7 mouse cellular contexts compared by ENCODE assay signal in genomic region chr11:101176117-101176691, GRCm38 (mm10). TPM values are rescaled to one million over a fixed set of nuclear protein-coding genes. Genes with fewer than 3 reads are reported as not detected.
A peak's percentile ranks its signal among the peaks of the same experiment; 100 is the strongest.
DNase-seq lines count a peak whose midpoint lies in the region; ATAC-seq lines count a peak whose summit lies in the region.

No protein-coding gene starts in this region.

- no peak overlapping the region for H3K27ac ChIP-seq in heart, embryonic 13.5 days (replicated peaks)
- peak overlapping the region; percentile 73 for H3K27ac ChIP-seq in midbrain, embryonic 16.5 days (ENCODE audit: low read length)

- peak; percentile 81 for DNase-seq in cerebellum, adult 9-10 months
- DNase-seq in left cerebral cortex, postnatal 36 days (ENCODE audit: low spot score in 2 of 2) = peak; percentile 64 to 72
- no peak for DNase-seq in c-Kit-positive CD71-positive TER-119-positive erythroid progenitor cells, embryonic 14.5 days (ENCODE audit: low spot score)

- intact Hi-C loops in left cerebral cortex, postnatal 36 days (cut with DNase I) = loop anchor here (2.0 to 10.0 kb wide), 2 partner anchors 81 to 191 kb away; partner anchors contain the start of gene Psmc3ip

- H3K4me3 ChIP-seq in megakaryocyte, embryonic 14.5 days (replicated peaks) = peak overlapping the region; percentile 81
- H3K4me3 ChIP-seq in heart, embryonic 13.5 days = peak overlapping the region; percentile 44
- H3K4me3 ChIP-seq in midbrain, embryonic 16.5 days (ENCODE audit: low read depth, low read length) = peak overlapping the region; percentile 51

- no peaks in the 10 kb centered on the region for H3K9me3 ChIP-seq in megakaryocyte, embryonic 14.5 days
- no peaks in the 10 kb centered on the region for H3K9me3 ChIP-seq in heart, embryonic 13.5 days
- H3K9me3 ChIP-seq in midbrain, embryonic 16.5 days (replicated peaks; ENCODE audit: control insufficient read depth, low read length, poor library complexity, severe bottlenecking) = no peaks in the 10 kb centered on the region

- WGBS in heart, embryonic 13.5 days = 1% methylated on average over 25 of the region's 25 CpGs
- WGBS in midbrain, embryonic 16.5 days = 0% methylated on average over 25 of the region's 25 CpGs

- H3K4me1 ChIP-seq in megakaryocyte, embryonic 14.5 days = peaks cover 96% of the 10 kb centered on the region
- peaks cover 58% of the 10 kb centered on the region for H3K4me1 ChIP-seq in heart, embryonic 13.5 days
- peaks cover 44% of the 10 kb centered on the region for H3K4me1 ChIP-seq in midbrain, embryonic 16.5 days (ENCODE audit: control insufficient read depth, insufficient read depth, low read length)

- H3K4me2 ChIP-seq in heart, embryonic 13.5 days = peak overlapping the region; percentile 97
- H3K4me2 ChIP-seq in midbrain, embryonic 16.5 days (ENCODE audit: low read length) = peak overlapping the region; percentile 74

- H3K9ac ChIP-seq in heart, embryonic 13.5 days = peak overlapping the region; percentile 73
- peak overlapping the region; percentile 75 for H3K9ac ChIP-seq in midbrain, embryonic 16.5 days (ENCODE audit: low read depth, low read length)

- peaks cover 89% of the 10 kb centered on the region for H3K27me3 ChIP-seq in megakaryocyte, embryonic 14.5 days (replicated peaks)
- peaks cover 58% of the 10 kb centered on the region for H3K27me3 ChIP-seq in heart, embryonic 13.5 days (replicated peaks)
- H3K27me3 ChIP-seq in midbrain, embryonic 16.5 days (ENCODE audit: control insufficient read depth, insufficient read depth, low read depth, low read length) = peaks cover 18% of the 10 kb centered on the region; the same call in 1 of the 2 replicates

- no peak for ATAC-seq in megakaryocyte, adult 5-6 weeks (ENCODE audit: poor library complexity, severe bottlenecking)
- no peak for ATAC-seq in heart, embryonic 13.5 days (ENCODE audit: extremely low read depth, insufficient number of reproducible peaks, low FRiP score, low TSS enrichment)
- no peak for ATAC-seq in midbrain, embryonic 16.5 days

- H3K36me3 ChIP-seq in megakaryocyte, embryonic 14.5 days (replicated peaks; ENCODE audit: low read length) = no peaks in the 10 kb centered on the region
- H3K36me3 ChIP-seq in heart, embryonic 13.5 days = no peaks in the 10 kb centered on the region
- H3K36me3 ChIP-seq in midbrain, embryonic 16.5 days (ENCODE audit: control insufficient read depth, insufficient read depth, low read length) = no peaks in the 10 kb centered on the region

RNA-seq across cellular contexts. Expression of gene Ccr10, which starts 1.0 kb away (rescaled TPM):
- 0.13 TPM in 1 of 2 replicates, not detected in the other for polyA plus RNA-seq in megakaryocyte, embryonic 14.5 days (2012; ENCODE audit: insufficient read depth, low replicate concordance)
- 0.11 TPM in 1 of 2 replicates, not detected in the other for total RNA-seq in megakaryocyte, adult 5-6 weeks (2015)
- 0.07 and 0.37 TPM in 2 replicates for total RNA-seq in megakaryocyte, adult 5-6 weeks (2017)
- 0.19 and 0.33 TPM in 2 replicates for polyA plus RNA-seq in heart, embryonic 13.5 days (2015; fragmentation: Nextera tagmentation; extraction: Ambion mirVana)
- total RNA-seq in left cerebral cortex, postnatal 36 days (2021) = under 1 TPM in 1 of 2 experiments, not detected in 1; 0.37 TPM
- 0.47 and 0.62 TPM in 2 replicates for polyA plus RNA-seq in midbrain, embryonic 16.5 days (2015; fragmentation: Nextera tagmentation; extraction: Ambion mirVana)

RNA-seq across cellular contexts. Expression of gene Plekhh3, which starts 5.1 kb away (rescaled TPM):
- 2.3 and 6.6 TPM in 2 replicates for polyA plus RNA-seq in megakaryocyte, embryonic 14.5 days (2012; ENCODE audit: insufficient read depth, low replicate concordance)
- total RNA-seq in megakaryocyte, adult 5-6 weeks (2015) = 0.96 and 1.6 TPM in 2 replicates
- total RNA-seq in megakaryocyte, adult 5-6 weeks (2017) = 1.8 and 3.8 TPM in 2 replicates
- polyA plus RNA-seq in heart, embryonic 13.5 days (2015; fragmentation: Nextera tagmentation; extraction: Ambion mirVana) = 7.6 and 8.5 TPM in 2 replicates
- 10 to 100 TPM; 12.3 TPM for total RNA-seq in left cerebral cortex, postnatal 36 days (2021)
- polyA plus RNA-seq in midbrain, embryonic 16.5 days (2015; fragmentation: Nextera tagmentation; extraction: Ambion mirVana) = 6.5 and 7.6 TPM in 2 replicates

RNA-seq across cellular contexts. Expression of gene Cntnap1, which starts 5.9 kb away (rescaled TPM):
- polyA plus RNA-seq in megakaryocyte, embryonic 14.5 days (2012; ENCODE audit: insufficient read depth, low replicate concordance) = 0.72 and 0.89 TPM in 2 replicates
- not detected in 2 replicates for total RNA-seq in megakaryocyte, adult 5-6 weeks (2015)
- 0.07 TPM in 1 of 2 replicates, not detected in the other for total RNA-seq in megakaryocyte, adult 5-6 weeks (2017)
- 0.52 and 0.55 TPM in 2 replicates for polyA plus RNA-seq in heart, embryonic 13.5 days (2015; fragmentation: Nextera tagmentation; extraction: Ambion mirVana)
- 100 to 1,000 TPM; 167 to 172 TPM for total RNA-seq in left cerebral cortex, postnatal 36 days (2021)
- 4.2 and 4.7 TPM in 2 replicates for polyA plus RNA-seq in midbrain, embryonic 16.5 days (2015; fragmentation: Nextera tagmentation; extraction: Ambion mirVana)

RNA-seq across cellular contexts. Expression of gene Tubg2, which starts 20.5 kb away (rescaled TPM):
- polyA plus RNA-seq in megakaryocyte, embryonic 14.5 days (2012; ENCODE audit: insufficient read depth, low replicate concordance) = not detected in 2 replicates
- total RNA-seq in megakaryocyte, adult 5-6 weeks (2015) = not detected in 2 replicates
- total RNA-seq in megakaryocyte, adult 5-6 weeks (2017) = not detected in 2 replicates
- polyA plus RNA-seq in heart, embryonic 13.5 days (2015; fragmentation: Nextera tagmentation; extraction: Ambion mirVana) = 3.1 and 4.3 TPM in 2 replicates
- 10 to 100 TPM; 49.7 to 62.4 TPM for total RNA-seq in left cerebral cortex, postnatal 36 days (2021)
- polyA plus RNA-seq in midbrain, embryonic 16.5 days (2015; fragmentation: Nextera tagmentation; extraction: Ambion mirVana) = 62.9 and 71.4 TPM in 2 replicates

RNA-seq across cellular contexts. Expression of gene Ezh1, which starts 50.1 kb away (rescaled TPM):
- 0.65 and 2.0 TPM in 2 replicates for polyA plus RNA-seq in megakaryocyte, embryonic 14.5 days (2012; ENCODE audit: insufficient read depth, low replicate concordance)
- total RNA-seq in megakaryocyte, adult 5-6 weeks (2015) = 20.0 and 20.8 TPM in 2 replicates
- total RNA-seq in megakaryocyte, adult 5-6 weeks (2017) = 20.0 and 20.1 TPM in 2 replicates
- 11.6 and 11.7 TPM in 2 replicates for polyA plus RNA-seq in heart, embryonic 13.5 days (2015; fragmentation: Nextera tagmentation; extraction: Ambion mirVana)
- 10 to 100 TPM; 47.8 to 52.1 TPM for total RNA-seq in left cerebral cortex, postnatal 36 days (2021)
- 30.8 and 34.4 TPM in 2 replicates for polyA plus RNA-seq in midbrain, embryonic 16.5 days (2015; fragmentation: Nextera tagmentation; extraction: Ambion mirVana)
